Mouse (Mus musculus): ENCODE measurements at regions not wholly inside any gene's neighbourhood (a gene's known extent, or its start where the extent isn't known, plus 50 kb on each side); places are given as distances from the start of the nearest gene placed in this dataset.

DNA sequence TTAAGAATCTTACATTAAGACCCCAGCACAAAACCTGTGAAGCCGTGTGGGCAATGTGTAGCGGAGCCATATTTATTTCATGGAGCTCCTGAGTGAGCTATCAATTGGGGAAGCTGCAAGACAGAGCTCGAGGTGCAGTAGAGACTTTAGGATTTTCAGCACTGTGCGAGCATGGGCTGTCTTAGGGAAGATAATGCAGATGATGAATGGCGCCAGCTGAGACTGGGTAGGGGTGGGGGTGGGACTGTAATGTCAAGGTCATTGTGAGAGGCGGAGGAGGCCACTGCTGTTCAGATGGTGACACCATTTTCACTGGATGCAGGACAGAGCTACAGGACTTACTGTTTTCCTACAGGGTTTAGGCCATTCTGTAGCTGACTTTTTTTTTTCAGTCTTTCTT is 322.8 kb upstream of the Fam98a start:
- ATAC-seq, result no peak
- WGBS, result 89% methylated on average over 6 of the region's 6 CpGs
- Histone ChIP-seq H3K27me3 (replicated peaks; ENCODE audit: control insufficient read depth, insufficient read depth, low read length) (no peaks in the 10 kb centered on the region), H3K9me3 (ENCODE audit: control insufficient read depth, low read length) (no peaks in the 10 kb centered on the region), H3K27ac (ENCODE audit: low read length) (no peak overlapping the region), H3K9ac (replicated peaks; ENCODE audit: low read depth, low read length) (no peak overlapping the region), H3K4me1 (replicated peaks; ENCODE audit: control insufficient read depth, insufficient read depth, low read length) (peaks cover 3% of the 10 kb centered on the region), H3K4me3 (replicated peaks; ENCODE audit: low read length) (no peak overlapping the region), H3K4me2 (ENCODE audit: low read length) (no peak overlapping the region), H3K36me3 (ENCODE audit: control insufficient read depth, insufficient read depth) (no peaks in the 10 kb centered on the region)

DNA sequence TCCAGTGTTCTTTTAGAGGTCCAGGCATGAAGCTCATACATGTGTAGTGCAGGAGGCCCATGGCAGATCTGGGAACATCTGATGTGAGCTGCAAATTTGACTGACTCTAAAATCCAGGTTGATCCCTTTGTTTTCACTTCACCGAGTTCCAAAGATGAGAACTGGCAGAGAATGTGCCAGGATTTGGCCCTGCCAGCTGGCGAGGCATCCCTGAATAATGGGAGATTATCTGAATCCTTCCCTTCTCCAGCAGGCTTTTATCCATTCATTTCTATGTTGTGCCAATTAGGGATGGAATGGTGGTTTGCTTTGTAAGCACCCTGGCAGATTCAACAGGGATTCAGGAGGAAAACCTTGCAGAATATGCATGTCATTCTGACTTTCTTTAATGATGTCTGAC is 318.7 kb upstream of the Fam98a start:
- 7% methylated on average over 2 of the region's 2 CpGs for WGBS
- H3K9ac ChIP-seq (replicated peaks; ENCODE audit: low read depth, low read length), result no peak overlapping the region
- H3K4me3 ChIP-seq (replicated peaks; ENCODE audit: low read length), result no peak overlapping the region
- no peaks in the 10 kb centered on the region for H3K9me3 ChIP-seq (ENCODE audit: control insufficient read depth, low read length)
- H3K36me3 ChIP-seq (ENCODE audit: control insufficient read depth, insufficient read depth), result no peaks in the 10 kb centered on the region
- peak; percentile 85 for ATAC-seq
- no peak overlapping the region for H3K27ac ChIP-seq (ENCODE audit: low read length)
- no peaks in the 10 kb centered on the region for H3K27me3 ChIP-seq (replicated peaks; ENCODE audit: control insufficient read depth, insufficient read depth, low read length)
- H3K4me1 ChIP-seq (replicated peaks; ENCODE audit: control insufficient read depth, insufficient read depth, low read length), result peaks cover 3% of the 10 kb centered on the region
- no peak overlapping the region for H3K4me2 ChIP-seq (ENCODE audit: low read length)

DNA sequence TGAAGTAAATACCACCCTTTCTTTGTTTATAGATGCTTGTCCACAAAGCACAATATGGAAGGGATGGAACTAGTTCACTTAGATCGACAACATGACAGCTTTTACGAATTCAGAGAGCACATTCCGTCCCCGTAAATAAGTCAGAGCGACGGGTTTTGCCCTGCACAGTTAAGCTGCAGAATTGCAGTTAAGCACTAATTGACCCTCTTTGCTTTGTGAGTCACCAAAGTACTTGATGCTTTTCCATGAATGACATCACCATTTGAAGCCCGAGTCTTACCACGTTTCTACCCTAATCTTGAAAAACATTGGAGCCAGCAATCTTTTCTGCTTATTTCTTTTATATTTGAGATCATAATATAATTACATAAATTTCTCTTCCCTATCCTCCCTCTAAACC is 305.3 kb upstream of the Fam98a start:
- Histone ChIP-seq H3K4me2 (ENCODE audit: low read length) (no peak overlapping the region), H3K27me3 (replicated peaks; ENCODE audit: control insufficient read depth, insufficient read depth, low read length) (no peaks in the 10 kb centered on the region), H3K4me3 (replicated peaks; ENCODE audit: low read length) (no peak overlapping the region), H3K9me3 (ENCODE audit: control insufficient read depth, low read length) (no peaks in the 10 kb centered on the region), H3K4me1 (replicated peaks; ENCODE audit: control insufficient read depth, insufficient read depth, low read length) (no peaks in the 10 kb centered on the region), H3K36me3 (ENCODE audit: control insufficient read depth, insufficient read depth) (no peaks in the 10 kb centered on the region), H3K9ac (replicated peaks; ENCODE audit: low read depth, low read length) (no peak overlapping the region), H3K27ac (ENCODE audit: low read length) (no peak overlapping the region)
- 26% methylated on average over 8 of the region's 8 CpGs for WGBS
- no peak for ATAC-seq

DNA sequence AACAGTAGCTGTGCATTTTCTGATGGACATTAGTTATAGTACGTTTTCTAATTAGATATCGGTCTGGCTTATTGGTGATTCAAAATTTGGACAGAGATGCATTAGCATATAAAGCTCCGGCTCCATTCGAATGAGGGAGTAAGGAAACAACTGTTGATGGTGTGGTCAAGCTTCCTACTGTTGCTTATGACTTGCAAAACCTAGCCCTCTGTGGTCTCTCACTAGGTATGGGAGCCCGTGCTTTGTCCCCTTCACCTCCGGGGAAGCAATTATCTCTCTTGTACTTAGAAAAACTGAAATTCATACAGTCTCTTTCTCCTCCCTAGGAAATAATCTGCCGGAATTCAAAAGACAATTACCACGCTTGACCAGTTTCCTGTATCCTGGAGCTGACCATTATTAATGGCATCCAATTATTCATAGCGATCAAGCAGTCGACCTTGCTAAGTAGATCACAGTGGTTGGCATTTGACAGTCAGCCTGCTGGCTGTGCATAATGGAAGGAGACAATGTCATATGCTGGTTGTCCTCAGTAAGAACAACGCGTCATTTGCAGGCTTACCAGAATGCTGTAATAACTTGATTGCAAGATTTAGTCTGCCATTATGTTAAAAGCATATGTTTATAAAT is 264.4 kb upstream of the Fam98a start:
- Histone ChIP-seq H3K9ac (replicated peaks; ENCODE audit: low read depth, low read length) (no peak overlapping the region), H3K27ac (ENCODE audit: low read length) (no peak overlapping the region), H3K9me3 (ENCODE audit: control insufficient read depth, low read length) (no peaks in the 10 kb centered on the region), H3K4me1 (replicated peaks; ENCODE audit: control insufficient read depth, insufficient read depth, low read length) (peaks cover 7% of the 10 kb centered on the region), H3K4me2 (ENCODE audit: low read length) (peak overlapping the region; percentile 17; the same call in 1 of the 2 replicates), H3K36me3 (ENCODE audit: control insufficient read depth, insufficient read depth) (no peaks in the 10 kb centered on the region), H3K27me3 (replicated peaks; ENCODE audit: control insufficient read depth, insufficient read depth, low read length) (no peaks in the 10 kb centered on the region), H3K4me3 (replicated peaks; ENCODE audit: low read length) (no peak overlapping the region)
- 11% methylated on average over 12 of the region's 12 CpGs for WGBS
- ATAC-seq, result 0 out of 2 replicates have a peak, but pooled peaks have one; percentile 38

DNA sequence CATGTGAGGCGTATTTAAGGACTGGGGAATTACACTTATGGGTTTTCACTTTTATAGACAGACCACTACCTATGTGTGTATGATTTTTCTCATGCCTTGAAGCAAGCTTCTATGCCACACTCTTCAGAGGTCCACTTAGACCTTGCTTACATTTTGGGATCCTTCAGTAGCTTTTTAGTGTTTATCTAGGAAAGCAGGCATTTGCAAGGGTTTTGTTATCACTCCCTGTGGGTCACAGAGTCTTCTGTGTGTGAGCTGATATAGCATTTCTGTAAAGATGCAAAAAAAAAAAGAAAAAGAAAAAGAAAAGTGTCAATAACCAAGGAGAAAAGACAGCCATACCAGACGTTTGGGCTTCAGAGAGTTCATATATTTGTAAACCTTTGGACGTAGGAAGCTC is 260.4 kb upstream of the Fam98a start:
- Histone ChIP-seq H3K4me3 (replicated peaks; ENCODE audit: low read length) (no peak overlapping the region), H3K4me2 (ENCODE audit: low read length) (no peak overlapping the region), H3K9me3 (ENCODE audit: control insufficient read depth, low read length) (no peaks in the 10 kb centered on the region), H3K27ac (ENCODE audit: low read length) (no peak overlapping the region), H3K4me1 (replicated peaks; ENCODE audit: control insufficient read depth, insufficient read depth, low read length) (peaks cover 7% of the 10 kb centered on the region), H3K36me3 (ENCODE audit: control insufficient read depth, insufficient read depth) (no peaks in the 10 kb centered on the region), H3K27me3 (replicated peaks; ENCODE audit: control insufficient read depth, insufficient read depth, low read length) (no peaks in the 10 kb centered on the region), H3K9ac (replicated peaks; ENCODE audit: low read depth, low read length) (no peak overlapping the region)
- ATAC-seq, result no peak
- 79% methylated on average over 3 of the region's 3 CpGs for WGBS

DNA sequence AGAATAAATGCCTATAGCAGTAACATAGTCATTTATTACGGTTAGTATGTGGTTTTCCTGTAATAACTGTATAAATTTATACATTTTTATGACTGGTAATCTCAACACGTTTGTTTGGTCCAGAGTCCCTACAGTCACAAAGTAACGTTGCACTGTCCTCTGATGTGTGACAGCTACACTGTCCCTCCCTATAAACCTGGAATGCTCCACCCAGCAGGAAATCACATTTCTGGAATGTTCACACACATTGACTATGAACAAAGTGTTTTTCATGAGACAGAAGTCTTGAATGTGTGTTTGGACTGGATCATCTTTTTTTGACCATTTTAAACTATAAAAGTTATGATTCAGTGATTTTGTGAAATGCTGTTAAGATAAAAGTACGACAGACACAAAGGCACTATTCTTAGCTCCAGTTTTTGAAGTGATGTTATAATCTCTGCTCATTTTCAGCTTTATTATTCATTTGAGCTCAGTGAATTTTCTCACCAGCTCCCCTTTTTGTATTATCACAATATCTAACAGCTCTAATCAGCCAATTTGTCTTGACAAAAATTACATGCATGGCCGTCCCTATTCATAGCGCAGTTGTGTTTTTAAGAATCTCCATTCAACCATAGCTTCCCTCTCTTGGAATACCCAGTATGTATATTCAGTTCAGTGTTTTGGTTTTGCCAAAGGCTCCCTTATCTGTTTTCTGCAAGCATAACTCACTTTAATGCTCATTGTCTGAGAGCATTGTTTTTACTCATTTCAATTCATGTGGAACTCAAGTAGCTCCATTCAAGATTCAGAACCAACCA is 257.0 kb upstream of the Fam98a start:
- Histone ChIP-seq H3K27me3 (replicated peaks; ENCODE audit: control insufficient read depth, insufficient read depth, low read length) (no peaks in the 10 kb centered on the region), H3K4me1 (replicated peaks; ENCODE audit: control insufficient read depth, insufficient read depth, low read length) (peaks cover 5% of the 10 kb centered on the region), H3K27ac (ENCODE audit: low read length) (no peak overlapping the region), H3K9ac (replicated peaks; ENCODE audit: low read depth, low read length) (no peak overlapping the region), H3K9me3 (ENCODE audit: control insufficient read depth, low read length) (no peaks in the 10 kb centered on the region), H3K4me2 (ENCODE audit: low read length) (no peak overlapping the region), H3K4me3 (replicated peaks; ENCODE audit: low read length) (no peak overlapping the region), H3K36me3 (ENCODE audit: control insufficient read depth, insufficient read depth) (no peaks in the 10 kb centered on the region)
- 17% methylated on average over 6 of the region's 6 CpGs for WGBS
- peak; percentile 83 for ATAC-seq

DNA sequence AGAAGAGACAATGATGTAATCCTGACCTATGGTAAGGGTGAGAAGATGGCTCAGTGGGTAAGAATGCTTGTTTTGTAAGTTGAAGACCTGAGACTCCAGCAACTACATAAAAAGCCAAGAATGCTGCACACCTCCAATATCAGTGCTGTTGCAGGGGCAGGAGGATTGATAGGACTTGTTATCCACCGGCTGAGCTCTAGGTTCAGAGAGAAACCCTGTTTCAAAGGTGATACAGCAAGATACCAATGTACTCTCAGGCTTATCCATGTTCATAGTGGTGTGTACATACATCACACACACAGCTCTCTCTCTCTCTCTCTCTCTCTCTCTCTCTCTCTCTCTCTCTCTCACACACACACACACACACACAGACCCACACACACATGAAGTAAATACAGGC is 256.3 kb upstream of the Fam98a start:
- Histone ChIP-seq H3K4me2 (ENCODE audit: low read length) (no peak overlapping the region), H3K27ac (ENCODE audit: low read length) (no peak overlapping the region), H3K4me3 (replicated peaks; ENCODE audit: low read length) (no peak overlapping the region), H3K9me3 (ENCODE audit: control insufficient read depth, low read length) (no peaks in the 10 kb centered on the region), H3K36me3 (ENCODE audit: control insufficient read depth, insufficient read depth) (no peaks in the 10 kb centered on the region), H3K9ac (replicated peaks; ENCODE audit: low read depth, low read length) (no peak overlapping the region), H3K4me1 (replicated peaks; ENCODE audit: control insufficient read depth, insufficient read depth, low read length) (peaks cover 5% of the 10 kb centered on the region), H3K27me3 (replicated peaks; ENCODE audit: control insufficient read depth, insufficient read depth, low read length) (no peaks in the 10 kb centered on the region)
- no peak for ATAC-seq
- WGBS, result 47% methylated on average over 1 of the region's 1 CpGs

DNA sequence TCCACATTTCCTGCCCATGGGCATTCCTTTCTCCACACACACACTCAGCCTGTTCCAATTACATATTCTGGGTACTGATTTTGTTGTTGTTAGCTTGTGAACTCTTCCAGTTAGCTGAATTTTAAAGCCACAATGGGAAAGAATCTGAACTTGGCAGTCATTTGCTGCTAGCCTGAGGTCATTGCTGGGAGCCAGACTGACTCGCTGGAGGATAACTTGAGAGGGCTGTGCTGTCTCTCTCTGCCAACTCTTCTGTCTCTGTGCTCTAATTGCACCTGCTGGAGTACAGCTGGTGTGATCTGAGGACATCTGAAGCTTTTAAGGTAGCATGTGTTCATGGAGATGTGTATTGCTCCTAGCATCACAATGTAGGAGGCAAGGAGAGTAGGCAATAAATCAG is 252.6 kb upstream of the Fam98a start:
- Histone ChIP-seq H3K27ac (ENCODE audit: low read length) (no peak overlapping the region), H3K9ac (replicated peaks; ENCODE audit: low read depth, low read length) (no peak overlapping the region), H3K4me1 (replicated peaks; ENCODE audit: control insufficient read depth, insufficient read depth, low read length) (peaks cover 5% of the 10 kb centered on the region), H3K36me3 (ENCODE audit: control insufficient read depth, insufficient read depth) (no peaks in the 10 kb centered on the region), H3K4me2 (ENCODE audit: low read length) (no peak overlapping the region), H3K4me3 (replicated peaks; ENCODE audit: low read length) (no peak overlapping the region), H3K9me3 (ENCODE audit: control insufficient read depth, low read length) (no peaks in the 10 kb centered on the region), H3K27me3 (replicated peaks; ENCODE audit: control insufficient read depth, insufficient read depth, low read length) (no peaks in the 10 kb centered on the region)
- peak; percentile 55 for ATAC-seq
- 13% methylated on average over 1 of the region's 1 CpGs for WGBS

DNA sequence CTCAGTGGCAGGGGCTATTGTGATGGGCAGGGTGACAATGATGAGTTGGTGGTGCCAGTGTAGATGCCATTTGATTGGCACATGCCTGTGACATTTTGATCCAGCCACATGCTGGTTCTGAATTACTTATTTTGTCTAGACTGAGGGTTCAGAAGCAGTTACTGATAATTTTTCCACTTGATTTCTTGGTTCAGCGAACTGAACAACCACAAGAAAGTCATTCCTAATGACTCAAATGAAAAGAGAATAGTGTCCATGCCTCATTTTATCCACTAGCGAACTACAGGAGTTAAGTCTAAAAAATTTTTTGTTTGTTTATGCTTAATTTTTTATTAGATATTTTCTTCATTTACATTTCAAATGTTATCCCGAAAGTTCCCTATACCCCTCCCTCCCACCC is 244.6 kb upstream of the Fam98a start:
- Histone ChIP-seq H3K4me1 (replicated peaks; ENCODE audit: control insufficient read depth, insufficient read depth, low read length) (no peaks in the 10 kb centered on the region), H3K27ac (ENCODE audit: low read length) (no peak overlapping the region), H3K9me3 (ENCODE audit: control insufficient read depth, low read length) (no peaks in the 10 kb centered on the region), H3K4me3 (replicated peaks; ENCODE audit: low read length) (no peak overlapping the region), H3K36me3 (ENCODE audit: control insufficient read depth, insufficient read depth) (no peaks in the 10 kb centered on the region), H3K4me2 (ENCODE audit: low read length) (no peak overlapping the region), H3K27me3 (replicated peaks; ENCODE audit: control insufficient read depth, insufficient read depth, low read length) (no peaks in the 10 kb centered on the region), H3K9ac (replicated peaks; ENCODE audit: low read depth, low read length) (no peak overlapping the region)
- ATAC-seq, result no peak
- WGBS, result 80% methylated on average over 3 of the region's 3 CpGs

Data from forebrain, embryonic 16.5 days (tissue).